Mouse (Mus musculus) thymus, adult 18-20 months (tissue): ENCODE results near the gene Prkcg.
"Not testable (repeated sequence)": the region's sequence is repeated elsewhere in the genome, so short reads cannot be mapped to it uniquely, and the experiment has no call there.

Source experiments
- DNase-seq, 2 experiments: peaks; one replicate each; pipeline ENCODE4 v3.0.0; 2022; ENCODE audit warnings: mixed read lengths in 2 of 2

Prkcg gene

DNA sequence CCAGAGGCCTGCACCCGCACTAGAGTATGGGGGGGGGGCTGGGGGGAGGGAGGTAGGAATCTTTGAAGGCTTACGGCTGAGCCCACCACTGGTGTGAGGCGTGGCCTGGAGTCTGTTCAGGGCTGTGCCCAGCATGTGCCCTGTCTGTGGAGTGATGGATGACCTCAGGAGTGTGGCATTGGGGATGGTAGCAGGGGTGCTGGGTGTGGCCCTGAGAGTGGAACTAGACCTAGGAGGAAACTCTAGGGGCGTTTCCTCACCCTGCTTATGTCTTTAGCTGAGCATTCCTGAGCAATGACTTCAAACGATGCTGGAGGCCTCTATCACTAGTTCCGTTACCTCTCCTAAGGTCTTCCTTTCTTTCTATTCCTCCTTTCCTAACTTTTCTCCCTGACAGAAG is 2.2 kb downstream of the Prkcg start:
- DNase-seq: no peak

DNA sequence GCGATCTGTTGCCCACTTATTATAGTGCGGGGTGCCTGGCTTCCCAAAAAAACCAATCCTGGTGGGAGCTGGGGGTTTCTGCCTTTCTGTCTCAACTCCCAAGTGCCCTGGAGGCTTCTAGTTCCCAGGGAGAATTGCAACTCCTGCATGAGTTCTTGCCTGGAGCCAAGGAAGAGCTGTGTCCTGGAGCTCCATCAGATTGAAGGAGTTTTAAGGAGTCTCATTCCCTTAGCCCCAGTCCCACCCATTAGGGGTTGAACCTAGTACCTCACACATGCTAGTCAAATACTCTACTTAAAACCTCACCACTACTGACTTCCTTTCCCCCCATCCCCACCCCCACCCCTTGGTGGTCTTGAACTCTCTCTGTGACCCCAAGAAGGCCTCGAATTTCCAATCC is 2.8 kb downstream of the Prkcg start:
- no peak for DNase-seq

DNA sequence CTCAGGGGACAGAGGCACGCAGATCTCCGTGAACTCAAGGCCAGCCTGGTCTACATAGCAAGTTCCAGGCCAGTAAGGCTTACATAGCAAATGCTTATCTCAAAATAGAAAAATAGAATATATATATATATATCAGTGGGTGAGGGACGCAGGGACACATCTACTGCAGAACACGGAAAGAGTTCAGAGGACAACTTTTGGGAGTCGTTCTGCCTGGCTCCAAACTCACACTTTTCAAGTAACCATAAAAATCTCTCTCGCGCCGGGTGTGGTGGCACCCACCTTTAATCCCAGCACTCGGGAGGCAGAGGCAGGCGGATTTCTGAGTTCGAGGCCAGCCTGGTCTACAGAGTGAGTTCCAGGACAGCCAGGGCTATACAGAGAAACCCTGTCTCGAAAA is 3.3 kb downstream of the Prkcg start:
- not testable (repeated sequence) for DNase-seq

DNA sequence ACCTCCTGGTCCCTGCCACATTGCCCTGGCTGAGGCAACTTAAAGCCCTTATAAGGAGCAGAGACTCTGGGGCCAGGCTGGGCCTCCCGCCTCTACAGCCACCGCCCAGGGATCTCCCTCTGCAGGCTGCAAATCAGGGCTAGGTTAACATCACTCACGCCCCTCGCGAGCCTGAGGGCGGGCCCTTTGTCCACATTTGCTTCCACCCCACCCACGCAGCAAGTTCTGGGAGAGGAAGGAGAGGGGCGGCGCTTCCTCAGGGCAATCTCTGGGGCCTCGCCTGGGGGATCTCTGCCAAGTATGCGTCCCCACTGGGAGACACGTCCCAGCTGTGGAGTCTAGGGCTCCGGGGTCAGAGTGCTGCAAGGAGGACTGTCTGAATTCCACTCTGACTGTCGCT is 3.8 kb downstream of the Prkcg start:
- peak; percentile 42 to 52 for DNase-seq

DNA sequence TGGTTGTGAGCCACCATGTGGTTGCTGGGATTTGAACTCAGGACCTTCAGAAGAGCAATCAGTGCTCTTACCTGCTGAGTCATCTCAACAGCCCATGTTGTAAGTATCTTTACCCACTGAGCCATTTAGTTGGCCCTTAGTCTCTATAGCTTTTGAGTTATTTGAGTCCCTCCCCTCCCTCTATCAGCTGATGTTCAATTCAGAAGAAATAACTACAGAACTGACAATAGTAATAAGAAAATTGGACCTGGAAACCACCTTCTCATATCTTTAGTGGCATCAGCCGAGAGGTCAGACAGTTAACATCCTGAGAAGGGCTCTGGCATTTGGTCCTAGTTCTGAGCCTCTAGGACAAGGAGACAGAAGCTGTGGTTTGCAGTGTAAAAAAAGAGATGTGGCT is 5.8 kb downstream of the Prkcg start:
- DNase-seq: no peak

DNA sequence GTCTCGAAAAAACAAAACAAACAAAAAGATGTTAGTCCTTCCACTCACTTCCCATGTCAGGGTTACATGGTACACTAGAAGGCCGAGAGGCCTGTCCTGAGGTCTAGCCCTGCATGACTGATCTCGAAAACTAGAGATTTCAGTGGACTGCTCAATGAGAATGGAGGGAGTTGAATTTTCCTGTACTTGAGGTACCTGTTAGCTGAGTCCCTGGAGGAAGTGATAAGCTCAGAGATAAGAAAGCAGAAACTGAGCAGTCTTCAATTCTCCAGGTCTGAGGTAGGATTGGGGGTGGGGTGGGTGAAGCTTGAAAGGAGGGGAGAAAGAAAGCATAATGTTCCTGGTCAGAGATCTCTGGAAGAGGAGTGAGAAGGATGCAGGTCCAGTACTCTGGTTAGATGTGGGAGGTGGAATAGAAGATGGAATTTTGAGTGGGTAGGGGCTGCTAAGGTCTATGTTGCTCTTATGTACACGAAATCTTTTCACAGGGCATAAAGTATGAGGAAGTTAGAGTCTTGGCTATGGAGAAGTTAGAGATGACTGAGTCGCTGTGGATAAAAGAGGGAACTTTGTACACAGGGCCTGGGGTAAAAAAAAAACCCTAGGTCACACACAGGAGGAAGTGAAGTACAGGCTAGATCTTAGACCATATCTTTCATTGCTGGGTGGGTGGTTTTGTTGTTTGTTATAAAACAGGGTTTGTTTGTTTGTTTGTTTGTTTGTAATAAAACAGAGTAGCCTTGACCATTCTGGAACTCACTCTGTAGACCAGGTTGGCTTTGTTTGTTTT is 6.5 kb downstream of the Prkcg start:
- DNase-seq: no peak

DNA sequence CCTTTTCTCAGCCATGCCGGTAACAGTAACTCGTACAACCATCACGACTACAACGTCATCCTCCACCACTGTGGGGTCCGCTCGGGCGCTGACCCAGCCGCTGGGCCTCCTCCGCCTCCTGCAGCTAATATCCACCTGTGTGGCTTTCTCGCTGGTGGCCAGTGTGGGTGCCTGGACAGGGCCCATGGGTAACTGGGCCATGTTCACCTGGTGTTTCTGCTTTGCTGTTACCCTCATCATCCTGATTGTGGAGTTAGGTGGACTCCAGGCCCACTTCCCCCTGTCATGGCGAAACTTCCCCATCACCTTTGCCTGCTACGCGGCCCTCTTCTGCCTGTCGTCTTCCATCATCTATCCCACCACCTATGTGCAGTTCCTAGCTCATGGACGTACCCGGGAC is 7.7 kb downstream of the Prkcg start:
- DNase-seq: no peak

DNA sequence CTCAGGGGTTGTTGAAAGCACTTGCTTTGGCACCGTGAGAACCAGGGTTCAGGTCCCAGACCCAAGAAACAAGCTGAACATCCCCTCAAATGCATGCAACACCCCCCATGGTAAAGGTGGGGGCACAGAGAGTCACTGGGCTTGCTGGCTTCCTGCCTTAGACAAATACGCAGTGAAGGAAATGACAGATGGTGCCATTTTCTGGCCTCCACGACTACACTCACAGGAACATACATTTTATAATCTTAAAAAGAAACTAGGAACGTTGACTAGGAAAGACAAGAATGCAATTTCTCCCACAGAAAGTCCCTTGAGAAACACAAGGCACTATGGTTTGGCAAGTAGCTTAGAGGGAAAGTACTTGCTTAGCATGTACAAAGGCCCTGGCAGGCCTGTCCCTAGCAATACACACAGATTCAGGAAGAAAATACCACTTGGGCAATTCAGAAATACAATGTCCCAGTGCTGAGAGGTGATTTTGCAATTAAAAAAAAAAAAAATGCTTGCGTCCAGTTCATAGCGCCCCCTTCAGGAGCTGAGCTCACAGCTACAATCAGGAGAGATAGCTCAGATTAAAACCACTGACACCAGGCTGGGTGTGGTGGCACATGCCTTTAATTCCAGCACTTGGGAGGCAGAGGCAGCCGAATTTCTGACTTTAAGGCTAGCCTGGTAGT is 11.1 kb downstream of the Prkcg start:
- no peak for DNase-seq

DNA sequence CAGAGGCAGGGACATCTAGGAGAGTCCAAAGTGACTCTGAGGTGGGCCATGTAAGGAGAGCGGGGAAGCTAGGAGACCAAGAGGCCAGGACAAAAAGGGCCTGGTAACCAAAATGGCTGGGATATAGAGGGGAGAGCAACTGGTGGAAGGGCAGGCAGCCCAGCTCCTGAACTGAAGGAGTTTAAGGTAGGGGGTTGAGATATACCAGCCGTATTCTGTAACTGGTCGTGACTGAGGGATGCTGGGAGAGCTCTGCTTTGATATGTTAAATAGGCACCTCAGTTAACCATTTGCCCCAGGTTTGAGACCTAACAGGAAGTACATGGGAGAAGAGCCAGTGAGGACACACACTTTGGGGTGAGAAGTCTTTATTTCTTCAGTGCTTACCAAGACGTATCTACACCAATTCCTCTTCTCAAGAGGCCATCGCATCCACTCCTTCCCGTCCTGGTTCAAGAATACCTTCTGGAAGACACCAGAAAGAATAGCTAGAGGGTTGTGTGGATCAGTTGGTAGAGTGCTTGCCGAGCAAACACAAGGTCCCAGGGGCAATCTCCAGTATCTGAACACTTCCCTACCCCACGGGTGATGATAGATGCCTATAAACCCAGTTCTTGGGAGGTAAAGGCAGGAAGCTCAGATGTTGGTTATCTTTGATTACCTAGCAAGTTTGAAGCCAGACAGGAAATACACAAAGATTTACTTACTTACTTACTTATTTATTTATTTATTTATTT is 12.1 kb downstream of the Prkcg start:
- DNase-seq: no peak

DNA sequence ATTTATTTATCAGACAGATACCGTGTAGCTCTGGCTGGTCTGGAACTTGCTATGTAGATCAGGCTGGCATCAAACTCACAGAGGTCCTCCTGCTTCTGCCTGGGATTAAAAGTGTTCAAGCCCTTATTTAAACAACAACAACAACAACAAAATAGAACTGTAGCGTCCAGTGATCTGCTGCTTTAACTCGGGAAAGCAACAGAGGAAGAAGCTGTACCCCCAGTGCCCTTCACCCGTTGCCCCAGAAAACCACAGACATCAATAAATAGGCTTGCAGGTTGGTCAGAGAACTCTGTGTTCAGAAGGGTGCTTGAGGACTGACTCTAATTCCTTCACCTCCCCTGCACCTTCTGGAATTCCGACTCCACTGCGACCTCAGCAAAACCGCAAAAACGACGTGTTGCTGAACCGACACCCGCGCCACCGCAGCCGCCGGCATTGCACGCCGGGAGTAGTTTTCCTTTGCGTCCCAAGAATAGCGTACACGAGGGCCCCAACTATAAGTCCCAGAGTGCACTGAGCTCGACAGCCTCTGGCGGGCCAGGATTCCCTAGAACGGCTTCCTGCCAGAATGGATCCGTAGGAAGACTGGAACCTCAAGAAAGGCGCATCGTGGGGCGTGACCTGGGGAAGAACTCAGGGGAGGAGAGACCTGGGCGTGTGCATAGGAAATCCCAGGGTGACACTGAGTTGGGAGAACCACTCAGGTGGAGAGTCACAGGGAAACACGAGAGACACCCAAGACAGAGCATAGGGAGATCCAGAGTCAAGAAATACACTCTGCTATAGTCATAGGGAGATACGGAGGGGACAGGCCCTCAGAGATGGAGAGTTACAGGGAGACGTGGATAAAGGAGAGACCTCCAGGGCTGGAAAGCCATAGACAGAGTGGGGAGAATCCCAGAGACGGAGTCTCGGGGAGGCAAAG is 12.9 kb downstream of the Prkcg start:
- no peak for DNase-seq

DNA sequence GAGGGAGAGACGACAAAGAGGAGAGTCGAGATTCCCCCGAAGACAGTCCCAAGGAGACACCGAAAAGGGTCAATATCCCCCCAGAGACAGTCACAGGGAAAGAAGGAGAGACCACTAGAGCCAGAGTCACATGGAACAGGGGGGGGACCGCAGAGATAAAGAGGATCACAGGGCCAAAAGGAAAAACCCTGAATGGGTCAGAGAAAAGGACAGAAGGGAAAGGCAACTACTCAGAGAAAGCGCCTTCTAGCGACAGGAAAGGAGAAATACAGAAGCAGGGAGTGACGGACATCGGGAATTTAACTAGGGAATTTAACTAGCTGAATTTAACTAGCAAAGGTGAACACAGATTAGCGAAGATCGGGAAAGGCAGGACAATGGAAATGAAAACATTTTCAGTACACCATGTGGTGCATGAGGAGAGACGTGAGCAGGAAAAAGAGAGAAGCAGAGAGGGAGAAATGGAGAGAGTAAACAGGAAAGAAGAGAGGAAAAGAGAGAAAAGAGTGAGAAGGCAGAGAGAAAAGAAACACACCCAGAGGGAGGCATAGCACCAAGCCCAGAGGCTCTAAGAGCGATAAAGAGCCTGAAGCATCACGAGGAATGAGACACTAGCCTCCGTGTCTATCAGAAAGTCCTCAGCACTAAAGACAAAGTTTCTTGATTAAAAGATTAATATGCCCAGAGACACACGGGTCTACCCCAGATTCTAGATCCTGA is 13.7 kb downstream of the Prkcg start:
- no peak for DNase-seq

DNA sequence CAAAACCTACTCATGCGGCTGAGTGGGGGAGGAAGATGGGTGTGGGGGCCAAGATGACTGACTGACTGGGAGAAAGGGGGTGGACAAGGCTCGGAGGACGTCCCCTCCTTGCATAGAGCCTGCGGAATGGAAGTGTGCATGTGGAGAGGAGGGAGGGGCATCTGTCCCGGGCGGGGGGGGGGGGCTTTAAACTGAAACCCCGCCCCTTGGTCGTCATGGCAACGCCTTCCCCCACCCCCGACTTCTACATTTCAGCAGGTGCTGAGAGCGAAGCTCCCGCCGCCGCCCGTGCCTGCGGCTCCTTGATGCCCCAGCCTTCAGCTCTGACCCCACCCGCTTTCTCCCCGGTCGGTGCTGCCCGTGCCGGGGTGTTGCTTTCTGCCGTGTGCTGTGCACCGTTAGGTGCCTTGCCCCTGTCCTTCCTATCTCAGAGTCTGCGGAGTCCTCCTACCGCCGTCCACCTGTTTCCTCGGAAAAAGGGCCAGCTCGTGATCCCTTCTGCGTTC is 14.3 kb downstream of the Prkcg start:
- DNase-seq: no peak

DNA sequence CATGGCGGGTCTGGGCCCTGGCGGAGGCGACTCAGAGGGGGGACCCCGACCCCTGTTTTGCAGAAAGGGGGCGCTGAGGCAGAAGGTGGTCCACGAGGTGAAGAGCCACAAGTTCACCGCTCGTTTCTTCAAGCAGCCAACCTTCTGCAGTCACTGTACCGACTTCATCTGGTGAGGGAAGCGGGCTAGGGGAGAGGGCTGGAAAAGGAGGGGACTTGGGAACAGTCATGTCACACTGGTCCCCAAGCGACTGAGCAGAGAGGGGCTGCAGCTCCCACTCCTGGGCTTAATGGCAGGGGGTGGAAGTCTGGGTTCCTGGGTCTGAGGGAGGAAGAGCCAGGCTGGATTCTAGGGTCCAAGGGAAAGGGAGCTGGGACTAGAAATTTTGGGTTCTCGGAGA is 14.8 kb downstream of the Prkcg start:
- DNase-seq: no peak

DNA sequence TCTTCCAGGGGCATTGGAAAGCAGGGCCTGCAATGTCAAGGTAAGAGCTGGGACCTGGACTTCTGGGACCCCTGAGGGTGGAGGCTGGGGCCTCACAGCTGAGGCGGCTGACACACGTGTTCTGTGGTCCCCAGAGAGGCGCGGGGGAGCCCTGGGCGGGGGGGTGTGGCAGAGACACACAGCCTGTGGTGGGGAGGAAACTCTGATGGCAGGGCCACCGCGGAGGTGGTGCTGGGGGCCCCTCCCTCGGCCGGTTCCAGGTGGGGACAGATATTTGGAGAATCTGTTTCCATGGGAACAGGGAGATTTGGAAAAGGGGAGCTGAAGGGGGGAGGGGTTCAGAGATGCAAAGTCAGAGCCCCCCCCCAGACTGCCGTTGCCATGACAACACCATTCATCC is 15.3 kb downstream of the Prkcg start:
- no peak for DNase-seq

DNA sequence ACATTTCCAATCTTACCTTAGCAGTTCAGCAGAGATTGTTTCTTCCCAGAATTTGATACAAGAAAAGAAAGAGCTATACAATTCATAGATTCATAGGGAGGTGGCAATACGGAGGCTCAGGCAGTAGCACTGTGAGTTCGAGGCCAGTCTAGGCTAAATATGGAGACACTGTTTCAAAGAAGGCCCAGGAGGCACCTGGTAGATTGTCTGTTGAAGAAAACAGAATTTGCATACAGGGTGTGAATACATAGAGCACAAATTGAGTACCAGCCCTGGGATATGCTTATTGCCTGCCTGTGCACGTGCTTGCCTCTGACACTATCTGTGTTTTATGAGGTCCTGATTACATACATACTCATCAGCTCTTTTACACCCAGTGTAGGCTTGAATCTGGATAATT is 17.4 kb downstream of the Prkcg start:
- no peak for DNase-seq

DNA sequence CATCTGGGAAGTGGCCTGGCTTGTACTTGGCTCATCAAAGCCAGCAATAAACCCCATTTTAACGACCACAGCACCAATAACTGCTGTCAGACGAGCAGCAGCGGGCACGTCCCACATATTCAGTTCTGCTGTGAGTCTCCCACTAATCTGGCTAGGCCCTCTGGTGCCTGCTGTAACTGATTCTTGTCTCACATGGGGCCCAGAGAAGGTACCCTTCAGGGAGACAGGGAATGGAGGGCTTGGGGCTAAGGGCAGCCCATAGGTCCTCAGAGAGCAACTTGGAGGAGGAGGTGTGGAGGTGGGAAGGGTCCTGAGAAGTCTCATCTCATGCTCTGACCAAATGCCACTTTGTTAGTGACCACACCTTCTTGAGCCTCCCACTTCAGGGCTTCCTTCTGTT is 19.7 kb downstream of the Prkcg start:
- DNase-seq: no peak

DNA sequence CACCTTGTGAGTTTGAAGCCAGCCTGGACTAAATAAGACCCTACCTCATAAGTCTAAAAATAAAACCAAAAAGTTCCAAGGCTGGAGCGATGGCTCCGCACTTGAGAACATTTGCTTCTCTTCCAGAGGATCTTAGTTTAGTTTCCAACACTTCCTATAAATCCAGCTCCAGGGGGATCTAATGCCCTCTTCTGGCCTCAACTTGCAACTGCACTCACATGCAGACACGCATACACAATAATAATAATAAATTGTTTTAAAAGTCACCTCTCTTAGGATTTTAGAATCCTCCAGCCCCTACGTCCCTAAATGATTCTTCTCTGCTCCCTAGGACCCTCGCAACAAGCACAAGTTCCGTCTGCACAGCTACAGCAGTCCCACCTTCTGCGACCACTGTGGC is 21.3 kb downstream of the Prkcg start:
- no peak for DNase-seq

DNA sequence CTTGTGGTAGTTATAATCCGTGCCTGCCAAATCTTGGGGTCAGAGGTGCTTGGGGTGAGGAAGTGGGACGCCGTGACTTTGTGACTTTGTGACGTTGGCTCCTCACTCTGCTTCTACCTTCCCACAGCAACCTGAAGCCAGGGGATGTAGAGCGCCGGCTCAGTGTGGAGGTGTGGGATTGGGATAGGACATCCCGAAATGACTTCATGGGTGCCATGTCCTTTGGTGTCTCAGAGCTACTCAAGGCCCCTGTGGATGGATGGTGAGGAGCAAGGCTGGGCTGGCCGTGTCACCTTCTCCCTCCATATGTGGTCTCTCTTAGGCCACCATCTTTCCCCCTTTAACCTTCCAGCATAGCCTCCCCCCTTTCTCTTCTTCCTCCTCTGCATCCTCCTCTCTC is 24.6 kb downstream of the Prkcg start:
- no peak for DNase-seq

DNA sequence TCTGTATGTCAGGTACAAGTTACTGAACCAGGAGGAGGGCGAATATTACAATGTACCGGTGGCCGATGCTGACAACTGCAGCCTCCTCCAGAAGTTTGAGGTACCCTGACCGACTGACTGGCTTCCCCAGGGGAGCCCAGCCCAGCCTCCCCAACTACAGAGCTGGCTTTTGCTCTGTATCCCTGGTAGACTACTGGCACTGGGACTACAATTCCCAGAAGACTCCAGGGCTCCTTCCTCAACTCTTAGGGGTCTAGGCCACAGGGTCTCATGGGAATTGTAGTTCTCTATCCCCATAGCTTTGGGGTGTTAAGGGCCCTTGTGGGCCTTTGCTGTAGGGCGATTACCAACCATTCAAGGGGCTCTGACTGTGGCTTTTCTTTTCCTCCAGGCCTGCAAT is 25.1 kb downstream of the Prkcg start:
- DNase-seq: no peak

DNA sequence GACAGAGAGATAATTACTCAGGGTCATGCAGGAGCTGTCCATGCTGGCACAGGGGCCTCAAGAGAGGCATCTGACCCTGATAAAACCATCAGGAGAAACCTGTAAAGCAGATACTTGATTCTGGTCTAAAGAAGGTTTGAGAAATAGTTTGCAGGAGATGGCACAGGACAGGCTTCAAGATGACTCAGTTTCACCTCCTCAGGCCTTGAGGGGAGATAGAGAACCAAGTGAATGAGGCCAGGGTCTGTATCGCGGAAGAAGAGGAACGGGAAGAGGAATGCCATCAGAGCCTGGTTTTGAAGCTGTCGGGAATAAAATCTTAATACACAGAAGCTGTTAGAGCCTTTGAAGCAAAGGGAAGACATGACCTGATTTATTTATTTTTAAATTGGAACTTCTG is 28.7 kb downstream of the Prkcg start:
- no peak for DNase-seq

DNA sequence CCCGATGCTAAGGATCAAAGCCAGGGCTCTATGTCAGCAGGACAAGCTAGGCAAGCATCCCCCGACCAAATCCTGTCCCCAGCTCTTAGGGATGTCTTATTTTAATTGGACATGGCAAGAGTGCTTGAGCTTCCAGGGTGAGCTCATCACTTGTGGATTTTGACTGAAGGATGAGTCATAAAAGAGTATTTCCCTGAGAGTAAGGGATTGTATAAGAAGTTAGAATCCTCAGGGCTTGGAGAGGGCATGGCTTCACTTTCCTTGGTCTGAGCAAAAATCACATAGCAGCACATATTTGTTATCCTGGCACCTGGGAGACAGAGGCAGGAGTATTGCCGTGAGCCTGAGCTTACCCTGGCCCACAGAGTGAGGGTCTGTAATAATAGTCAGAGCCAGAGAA is 31.9 kb downstream of the Prkcg start:
- no peak for DNase-seq

DNA sequence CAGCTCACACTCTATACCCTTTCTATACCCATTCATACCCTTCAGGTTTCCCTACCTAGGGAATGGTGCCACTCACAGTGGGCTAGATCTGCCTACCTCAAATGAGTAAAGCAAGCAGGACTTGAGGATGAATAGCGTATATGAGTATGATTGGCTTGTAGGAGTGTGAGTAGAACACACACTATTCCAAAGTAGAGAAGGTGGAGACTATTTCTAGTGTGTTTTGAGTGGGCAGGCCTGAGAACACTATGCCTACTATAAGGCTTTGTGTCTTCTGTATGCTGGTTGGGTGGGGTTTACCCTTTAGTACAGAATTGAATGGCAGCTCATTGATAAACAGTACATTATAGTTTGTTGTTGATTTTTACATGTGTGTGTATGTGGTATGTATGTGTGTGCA is 34.8 kb downstream of the Prkcg start:
- no peak for DNase-seq
